Mouse (Mus musculus) urinary bladder, postnatal 25 days (tissue): ENCODE measurements around the gene Lipo1.
A peak's percentile ranks its signal among the peaks of the same experiment; 100 is the strongest.
"Not testable (repeated sequence)": the region's sequence is repeated elsewhere in the genome, so short reads cannot be mapped to it uniquely, and the experiment has no call there.

Experiments used
- DNase-seq: peaks from one replicate; pipeline ENCODE4 v3.0.0; 2022; ENCODE audit warnings: low spot score

Lipo1 gene

GRCm38 (mm10) chr19:33787359-33787758 is at the start of gene Lipo1:
Gene Lipo1 (minus strand): TSS chr19:33787459.
- not testable (repeated sequence) for DNase-seq

GRCm38 (mm10) chr19:33786576-33787277 is 532 bp downstream of the Lipo1 start:
- DNase-seq: no peak

GRCm38 (mm10) chr19:33761287-33762086 is 25.8 kb downstream of the Lipo1 start, which contains the start of gene Lipo3:
Gene Lipo3 (minus strand): TSS chr19:33761951.
- peak; percentile 4 for DNase-seq

- not testable (repeated sequence) for DNase-seq
Measured at GRCm38 (mm10) chr19:33751259-33751658, 36.0 kb downstream of the Lipo1 start, which contains the start of gene Lipo2. Gene Lipo2 (minus strand): TSS chr19:33751359.
